Mouse (Mus musculus) erythroblast, embryonic 14.5 days (primary cell): ENCODE data around the gene Flg2. TPM values are rescaled to one million over a fixed set of nuclear protein-coding genes. Genes with fewer than 3 reads are reported as not detected.

Experiments
- H3K27me3 ChIP-seq: 2 replicates; pipeline ENCODE4 v1.6.1; 2012; ENCODE audit warnings: inconsistent platforms; ENCODE audit not compliant: control insufficient read depth
- H3K36me3 ChIP-seq: 2 replicates; pipeline ENCODE4 v1.6.1; 2012; ENCODE audit warnings: mild to moderate bottlenecking, inconsistent platforms; ENCODE audit not compliant: control insufficient read depth
- H3K4me1 ChIP-seq: 2 replicates; pipeline ENCODE4 v1.6.1; 2012; ENCODE audit warnings: inconsistent platforms; ENCODE audit not compliant: control insufficient read depth
- H3K4me3 ChIP-seq: replicated peaks from 2 replicates; pipeline ENCODE3; 2012; ENCODE audit warnings: moderate library complexity, mild to moderate bottlenecking, inconsistent platforms
- H3K9me3 ChIP-seq: 2 replicates; pipeline ENCODE4 v1.6.1; 2012; ENCODE audit warnings: low read length, inconsistent platforms, mixed read lengths; ENCODE audit not compliant: control insufficient read depth
- GATA1 ChIP-seq: IDR thresholded peaks from 2 replicates; pipeline ENCODE4 v1.6.1; 2012; ENCODE audit warnings: low read length, inconsistent platforms, mixed read lengths
- TAL1 ChIP-seq: IDR thresholded peaks from 3 replicates; pipeline ENCODE4 v1.6.1; 2012; ENCODE audit warnings: low read length, inconsistent platforms, mixed read lengths
- polyA plus RNA-seq: library from polyadenylated mRNA; stranded (reverse); fragments of >175 nt; gene quantifications from 2 replicates; pipeline ENCODE4 v1.2.3, GENCODE M21; 2012

The Flg2 gene
- not detected in 2 replicates for polyA plus RNA-seq

DNA sequence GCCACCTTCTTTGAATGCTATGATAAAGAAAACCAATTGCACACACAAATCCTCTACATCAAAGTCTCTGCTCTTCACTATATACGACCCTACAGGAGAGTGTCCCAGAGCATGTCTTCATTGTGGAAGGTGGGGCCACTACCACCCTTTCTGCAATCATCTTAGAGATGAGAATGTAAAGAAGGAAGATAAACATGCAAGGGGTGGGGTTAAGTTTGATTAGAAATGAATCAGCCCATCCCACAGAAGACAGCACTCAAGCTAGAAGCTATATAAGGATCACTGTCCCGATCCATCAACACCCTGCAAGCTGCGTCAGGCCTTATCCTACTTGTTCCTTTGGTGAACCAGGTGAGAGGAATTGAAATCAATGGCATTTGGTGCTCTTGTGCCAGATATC, at the start of gene Flg2:
Flg2 (plus strand) TSS at position 301 of the 400 bp plus-strand sequence.
- Histone ChIP-seq H3K27me3 (no peaks in the 10 kb centered on the region), H3K9me3 (peaks cover 4% of the 10 kb centered on the region), H3K4me3 (no peak within 1 kb of the TSS), H3K4me1 (no peaks in the 10 kb centered on the region), H3K36me3 (no peaks in the 10 kb centered on the region)
- TF ChIP-seq TAL1 = no peak

DNA sequence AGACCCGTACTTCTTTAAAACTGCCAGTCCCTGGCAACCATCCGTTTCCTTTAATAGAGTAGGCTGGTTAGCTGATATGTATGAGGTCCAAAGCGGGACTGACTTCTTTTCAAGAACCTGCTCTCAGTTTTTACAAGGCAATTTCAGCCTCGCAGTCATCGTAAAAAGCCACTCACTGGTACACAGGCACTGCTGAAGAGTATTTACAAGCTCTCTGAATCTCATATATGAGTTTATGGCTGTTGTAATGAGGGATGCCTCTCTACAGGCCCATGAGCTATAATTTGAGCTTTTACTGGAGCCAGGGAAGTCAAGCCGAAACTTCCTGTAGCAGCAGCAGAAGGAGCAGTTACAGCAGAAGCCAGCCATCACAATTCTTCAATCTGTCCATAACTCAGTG, 34.6 kb upstream of the Flg2 start:
- no peak for TF ChIP-seq TAL1
- TF ChIP-seq GATA1 = no peak
- H3K4me1 ChIP-seq = no peaks in the 10 kb centered on the region
- H3K9me3 ChIP-seq = peaks cover 3% of the 10 kb centered on the region; the same call in 1 of the 2 replicates
- H3K4me3 ChIP-seq = no peak overlapping the region
- no peaks in the 10 kb centered on the region for H3K27me3 ChIP-seq
- H3K36me3 ChIP-seq = no peaks in the 10 kb centered on the region

DNA sequence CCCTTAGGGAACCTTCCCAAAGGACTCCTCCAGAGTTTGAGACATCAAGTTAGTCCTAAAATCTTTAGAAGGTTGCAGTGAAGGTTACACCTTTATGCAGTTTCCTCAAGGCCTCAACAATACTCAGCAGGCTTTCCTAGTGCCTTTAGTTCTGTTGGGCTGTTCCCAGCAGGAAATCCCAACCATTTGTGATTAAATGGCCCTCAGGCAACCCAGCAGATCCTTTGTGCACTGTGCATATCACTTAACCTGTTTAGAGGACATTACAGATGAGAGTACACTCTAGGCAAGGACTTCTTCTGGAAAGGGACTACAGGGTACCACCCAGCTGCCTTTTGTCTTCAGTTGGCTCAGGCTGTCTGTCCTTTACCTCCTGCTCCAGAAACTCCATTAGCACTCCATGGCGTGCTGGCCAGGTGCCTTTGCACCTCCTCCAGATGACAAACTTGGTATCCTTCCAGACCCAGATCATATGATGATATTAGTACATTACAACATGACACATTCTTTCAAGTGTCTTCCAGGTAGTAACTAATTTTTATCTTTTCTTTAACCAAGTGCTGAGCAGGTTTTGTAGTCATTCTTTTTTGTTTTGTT, 34.0 kb upstream of the Flg2 start:
- no peak for TF ChIP-seq GATA1
- Histone ChIP-seq H3K27me3 (no peaks in the 10 kb centered on the region), H3K4me3 (no peak overlapping the region), H3K4me1 (no peaks in the 10 kb centered on the region), H3K36me3 (no peaks in the 10 kb centered on the region), H3K9me3 (peaks cover 6% of the 10 kb centered on the region; the same call in 1 of the 2 replicates)

DNA sequence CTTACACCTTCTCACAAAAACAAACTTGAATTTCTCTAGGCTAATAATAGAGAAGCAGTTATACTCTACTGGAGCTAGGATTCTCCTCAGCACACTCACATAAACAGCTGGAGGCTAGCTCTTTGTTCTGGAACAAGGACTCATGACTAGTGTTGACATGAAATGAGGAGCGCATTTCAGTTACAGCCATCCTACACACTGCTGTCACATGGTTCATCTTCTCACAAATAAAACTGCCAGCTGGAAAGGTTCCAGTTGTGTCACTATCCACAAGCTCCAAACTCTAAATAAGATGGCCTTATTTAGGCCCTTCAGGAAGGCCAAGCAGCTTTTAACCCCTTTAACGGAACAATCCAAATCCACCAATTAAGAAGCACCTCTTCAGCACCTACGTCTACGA, 16.2 kb upstream of the Flg2 start:
- Histone ChIP-seq H3K36me3 (no peaks in the 10 kb centered on the region), H3K27me3 (no peaks in the 10 kb centered on the region), H3K9me3 (peaks cover 8% of the 10 kb centered on the region), H3K4me1 (no peaks in the 10 kb centered on the region), H3K4me3 (no peak overlapping the region)
- TF ChIP-seq TAL1 (no peak), GATA1 (no peak)

DNA sequence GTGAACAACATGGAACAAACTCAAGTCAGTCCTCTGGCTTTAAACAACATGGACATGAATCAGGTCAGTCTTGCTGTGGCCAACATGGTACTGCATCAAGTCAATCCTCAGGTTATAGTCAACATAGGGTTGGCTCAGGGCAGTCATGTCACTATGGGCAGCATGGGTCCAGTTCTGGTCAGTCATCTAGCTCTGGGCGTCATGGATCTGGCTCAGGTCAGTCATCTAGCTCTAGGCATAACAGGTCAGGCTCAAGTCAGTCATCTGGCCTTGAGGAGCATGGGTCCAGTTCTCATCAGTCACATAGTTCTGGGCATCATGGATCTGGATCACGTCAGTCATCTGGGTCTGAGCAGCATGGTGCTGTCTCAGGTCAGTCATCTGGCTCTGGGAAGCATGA, 4.9 kb downstream of the Flg2 start:
- Histone ChIP-seq H3K4me1 (no peaks in the 10 kb centered on the region), H3K27me3 (no peaks in the 10 kb centered on the region), H3K9me3 (peaks cover 24% of the 10 kb centered on the region), H3K36me3 (no peaks in the 10 kb centered on the region), H3K4me3 (no peak overlapping the region)
- no peak for TF ChIP-seq GATA1
- TF ChIP-seq TAL1 = no peak

DNA sequence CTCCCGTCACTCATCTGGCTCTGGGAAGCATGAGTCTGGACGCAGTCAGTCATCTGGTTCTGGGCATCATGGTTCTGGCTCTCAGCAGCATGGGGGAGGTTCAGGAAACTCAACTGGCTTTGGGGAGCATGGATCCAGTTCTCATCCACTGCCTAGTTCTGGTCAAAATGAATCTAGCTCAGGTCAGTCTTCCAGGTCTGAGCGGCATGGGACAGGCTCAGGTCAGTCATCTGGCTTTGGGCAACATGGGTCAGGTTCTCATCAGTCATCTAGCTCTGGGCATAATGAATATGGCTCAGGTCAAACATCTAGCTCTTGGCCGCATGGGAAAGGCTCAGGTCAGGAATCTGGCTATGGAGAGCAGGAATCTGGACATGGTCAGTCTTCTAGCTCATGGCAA, 5.4 kb downstream of the Flg2 start:
- Histone ChIP-seq H3K36me3 (no peaks in the 10 kb centered on the region), H3K4me3 (no peak overlapping the region)

More for the DNA sequence above, 5.4 kb downstream of the Flg2 start:
- TF ChIP-seq GATA1 = no peak
- no peak for TF ChIP-seq TAL1
- H3K4me1 ChIP-seq = no peaks in the 10 kb centered on the region
- H3K9me3 ChIP-seq = peaks cover 24% of the 10 kb centered on the region
- H3K27me3 ChIP-seq = no peaks in the 10 kb centered on the region

Other genes with a start within 250 kb of the Flg2 start
- gene Lce3d, start 239.9 kb upstream of the Flg2 start, polyA plus RNA-seq = not detected in 2 replicates
- gene Lce3e, start 230.2 kb upstream of the Flg2 start, polyA plus RNA-seq = not detected in 2 replicates
- gene Lce3f, start 205.1 kb upstream of the Flg2 start, polyA plus RNA-seq = not detected in 2 replicates
- not detected in 2 replicates for gene Crct1, start 181.6 kb upstream of the Flg2 start, polyA plus RNA-seq
- not detected in 2 replicates for gene Lce1m, start 178.2 kb upstream of the Flg2 start, polyA plus RNA-seq
- not detected in 2 replicates for gene Gm4858, start 128.5 kb upstream of the Flg2 start, polyA plus RNA-seq
- not detected in 2 replicates for gene Crnn, start 52.5 kb upstream of the Flg2 start, polyA plus RNA-seq
- not detected in 2 replicates for gene Flg, start 76.2 kb downstream of the Flg2 start, polyA plus RNA-seq
- gene Hrnr, start 122.5 kb downstream of the Flg2 start, polyA plus RNA-seq = not detected in 2 replicates
- gene Rptn, start 196.4 kb downstream of the Flg2 start, polyA plus RNA-seq = 0.01 TPM in 1 of 2 replicates, not detected in the other
- not detected in 2 replicates for gene Tchh, start 245.1 kb downstream of the Flg2 start, polyA plus RNA-seq